Mouse (Mus musculus) testis, adult 2 months (tissue): ENCODE data around the gene Slc23a4.

Experiments used
- CTCF ChIP-seq: fragments of 200-500 bp; IDR thresholded peaks from 2 replicates; pipeline ENCODE4 v1.5.1; 2012; ENCODE audit warnings: low read depth, mild to moderate bottlenecking, inconsistent platforms, low read length, moderate library complexity; ENCODE audit not compliant: control insufficient read depth, insufficient read depth, insufficient replicate concordance
- POLR2A ChIP-seq: fragments of 200-500 bp; IDR thresholded peaks from 2 replicates; pipeline ENCODE4 v1.6.1; 2012; ENCODE audit warnings: low read depth, mild to moderate bottlenecking, inconsistent platforms, low read length, moderate library complexity; ENCODE audit not compliant: control insufficient read depth

DNA sequence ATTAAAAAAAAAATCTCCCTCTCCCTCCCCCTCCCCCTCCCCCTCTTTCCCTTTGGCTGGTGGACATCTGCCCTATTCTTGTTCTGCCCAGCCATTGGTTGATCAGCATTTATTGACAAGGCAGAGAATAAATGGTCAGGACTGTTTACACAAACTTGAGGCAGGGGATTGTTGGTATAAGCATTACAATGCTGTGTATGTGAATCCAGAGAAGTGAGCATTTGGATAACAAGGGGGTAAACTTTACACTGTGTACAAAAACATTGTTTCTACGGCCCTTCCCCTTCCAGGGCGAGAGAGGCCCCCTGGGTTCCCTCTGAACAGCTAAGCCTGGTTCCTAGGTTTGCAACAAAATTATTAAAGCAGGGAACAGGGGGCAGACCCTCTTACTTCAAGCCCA is 46.7 kb downstream of the Slc23a4 start:
- TF ChIP-seq CTCF (no peak), POLR2A (no peak)
